29 mouse cellular contexts compared by ENCODE assay signal in the genomic region with DNA sequence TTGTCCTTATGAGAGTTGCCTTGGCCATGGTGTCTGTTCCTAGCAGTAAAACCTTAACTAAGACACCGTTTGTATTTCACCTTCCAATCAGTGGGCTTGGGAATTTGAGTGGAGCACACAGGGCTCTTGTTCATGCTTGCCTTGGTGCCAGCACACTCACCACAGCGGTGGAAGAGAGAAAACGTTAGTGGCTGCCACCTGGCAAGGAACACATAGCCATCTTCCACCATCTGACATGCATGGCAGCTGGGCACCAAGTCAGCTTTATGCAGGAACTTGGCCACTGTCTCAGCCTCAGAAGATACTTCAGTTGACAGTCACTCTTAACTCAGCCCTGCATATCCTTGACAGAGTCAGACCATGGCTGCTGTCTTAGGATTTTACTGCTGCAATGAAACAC. TPM values are rescaled to one million over a fixed set of nuclear protein-coding genes. Genes with fewer than 3 reads are reported as not detected.
DNase-seq lines count a peak whose midpoint lies in the region; ATAC-seq and TF ChIP-seq lines count a peak whose summit lies in the region.
"Had no signal": no experiment of that assay in that cellular context is flagged by ENCODE, and none has a peak within 500 bp of the region (broad histone marks: within the 10 kb centered on the region; RNA-seq: fewer than 3 reads in every experiment).

No protein-coding gene starts in this region.

- intact Hi-C loops in left cerebral cortex, postnatal 4 days (cut with DNase I), result no loop called here
- intact Hi-C loops in left cerebral cortex, postnatal 10 days (cut with DNase I), result no loop called here

- H3K4me3 ChIP-seq in cerebellum, adult 2 months (replicated peaks; ENCODE audit: insufficient read depth, low read depth, low read length), result no peak overlapping the region
- H3K4me3 ChIP-seq: embryonic facial prominence, embryonic 10.5 days; forebrain, embryonic 10.5 days; forebrain, embryonic 15.5 days; heart, embryonic 13.5 days; hindbrain, embryonic 12.5 days had no signal

- H3K4me1 ChIP-seq in cerebellum, adult 2 months (ENCODE audit: control insufficient read depth, insufficient read depth, low read length), result peaks cover 22% of the 10 kb centered on the region
- H3K4me1 ChIP-seq: embryonic facial prominence, embryonic 10.5 days; forebrain, embryonic 10.5 days; forebrain, embryonic 15.5 days; hindbrain, embryonic 12.5 days had no signal

- ATAC-seq in erythroid progenitor cell, adult 5-6 weeks (replicated peaks; ENCODE audit: low FRiP score, poor library complexity, severe bottlenecking), result no peak
- ATAC-seq: CD4-positive, CD25-positive, alpha-beta regulatory T cell, adult 4 months; forebrain, embryonic 15.5 days; hindbrain, embryonic 16.5 days; inflammation-experienced regulatory T-cells, adult 6 months had no signal

- peak; percentile 47 for DNase-seq in left cerebral cortex, postnatal 4 days
- DNase-seq in left cerebral cortex, postnatal 10 days (ENCODE audit: extremely low spot score in 1 of 2, low spot score in 2 of 2), result no peak
- DNase-seq in cerebellum, adult 2 months, result peak; percentile 45 to 52
- peak; percentile 85 to 89 for DNase-seq in cerebellum, postnatal 10 days
- no peak for DNase-seq in embryo, embryonic 11 days
- no peak for DNase-seq in frontal cortex, postnatal 10 days (ENCODE audit: low spot score in 2 of 2)
- DNase-seq: adrenal gland, postnatal 10 days; gastrocnemius, postnatal 14 days; heart, postnatal 36 days; kidney, adult 11 months; kidney, adult 9 months had no signal

- no peak for TF ChIP-seq POLR2A in cerebellum, adult 2 months (IDR thresholded peaks at IDR 0.05; ENCODE audit: borderline replicate concordance, insufficient read depth, low read length)

- no peaks in the 10 kb centered on the region for H3K27me3 ChIP-seq in cerebellum, adult 2 months (ENCODE audit: control insufficient read depth, insufficient read depth, low read length)
- H3K27me3 ChIP-seq: forebrain, embryonic 15.5 days; heart, embryonic 13.5 days; hindbrain, embryonic 12.5 days had no signal

- no peak for TF ChIP-seq CTCF in cerebellum, adult 2 months (IDR thresholded peaks at IDR 0.05; ENCODE audit: borderline replicate concordance, insufficient read depth, low read depth, low read length)

- peak overlapping the region; percentile 83; the same call in 1 of the 2 replicates for H3K27ac ChIP-seq in cerebellum, adult 2 months (ENCODE audit: insufficient read depth, low read length)
- H3K27ac ChIP-seq: embryonic facial prominence, embryonic 10.5 days; forebrain, embryonic 10.5 days; forebrain, embryonic 15.5 days; hindbrain, embryonic 12.5 days; kidney, postnatal 0 days had no signal

- WGBS in cerebellum, adult 2 months, result 11% methylated on average over 3 of the region's 3 CpGs

RNA-seq across cellular contexts. Expression of gene Cfc1, which starts 11.8 kb away (rescaled TPM):
- total RNA-seq in left cerebral cortex, postnatal 4 days (2021), result not detected
- total RNA-seq in left cerebral cortex, postnatal 10 days (2021), result not detected
- 0.21 and 0.26 TPM in 2 replicates for polyA plus RNA-seq in cerebellum, adult 2 months (2012; rRNA removed)
- not detected in 2 replicates for total RNA-seq in erythroid progenitor cell, adult 5-6 weeks (2015; ENCODE audit: low replicate concordance)
- not detected in 2 replicates for total RNA-seq in erythroid progenitor cell, adult 5-6 weeks (2017; ENCODE audit: low replicate concordance)
- total RNA-seq: adrenal gland, postnatal 10 days; adrenal gland, postnatal 4 days; gastrocnemius, adult 18-20 months; gastrocnemius, postnatal 14 days; granulocyte monocyte progenitor cell, adult 5-6 weeks; heart, adult 8-10 months; heart, postnatal 36 days had no signal
- polyA plus RNA-seq: forebrain, embryonic 10.5 days; forebrain, embryonic 15.5 days; frontal cortex, adult 2 months; G1E; heart, postnatal 0 days; hindbrain, embryonic 12.5 days had no signal

RNA-seq across cellular contexts. Expression of gene Prss39, which starts 25.4 kb away (rescaled TPM):
- total RNA-seq in left cerebral cortex, postnatal 4 days (2021), result not detected
- total RNA-seq in left cerebral cortex, postnatal 10 days (2021), result not detected
- not detected in 2 replicates for polyA plus RNA-seq in cerebellum, adult 2 months (2012; rRNA removed)
- total RNA-seq in erythroid progenitor cell, adult 5-6 weeks (2015; ENCODE audit: low replicate concordance), result not detected in 2 replicates
- not detected in 2 replicates for total RNA-seq in erythroid progenitor cell, adult 5-6 weeks (2017; ENCODE audit: low replicate concordance)
- total RNA-seq: adrenal gland, postnatal 10 days; adrenal gland, postnatal 4 days; gastrocnemius, adult 18-20 months; gastrocnemius, postnatal 14 days; heart, postnatal 36 days had no signal
- polyA plus RNA-seq: CD4-positive, CD25-positive, alpha-beta regulatory T cell, adult 4 months; embryonic facial prominence, embryonic 10.5 days; embryonic facial prominence, embryonic 14.5 days; forebrain, embryonic 10.5 days; forebrain, embryonic 15.5 days; frontal cortex, adult 2 months; G1E; heart, embryonic 13.5 days; heart, postnatal 0 days; hindbrain, embryonic 12.5 days; hindbrain, embryonic 16.5 days; inflammation-experienced regulatory T-cells, adult 6 months; kidney, postnatal 0 days had no signal

RNA-seq across cellular contexts. Expression of gene Prss40, which starts 37.1 kb away (rescaled TPM):
- not detected for total RNA-seq in left cerebral cortex, postnatal 4 days (2021)
- total RNA-seq in left cerebral cortex, postnatal 10 days (2021), result not detected
- not detected in 2 replicates for polyA plus RNA-seq in cerebellum, adult 2 months (2012; rRNA removed)
- total RNA-seq in erythroid progenitor cell, adult 5-6 weeks (2015; ENCODE audit: low replicate concordance), result not detected in 2 replicates
- total RNA-seq in erythroid progenitor cell, adult 5-6 weeks (2017; ENCODE audit: low replicate concordance), result not detected in 2 replicates
- total RNA-seq: adrenal gland, postnatal 10 days; adrenal gland, postnatal 4 days; gastrocnemius, adult 18-20 months; gastrocnemius, postnatal 14 days; granulocyte monocyte progenitor cell, adult 5-6 weeks; heart, adult 8-10 months; heart, postnatal 36 days had no signal
- polyA plus RNA-seq: CD4-positive, CD25-positive, alpha-beta regulatory T cell, adult 4 months; embryonic facial prominence, embryonic 10.5 days; embryonic facial prominence, embryonic 14.5 days; forebrain, embryonic 10.5 days; forebrain, embryonic 15.5 days; frontal cortex, adult 2 months; G1E; heart, embryonic 13.5 days; heart, postnatal 0 days; hindbrain, embryonic 12.5 days; hindbrain, embryonic 16.5 days; inflammation-experienced regulatory T-cells, adult 6 months; kidney, postnatal 0 days had no signal

RNA-seq across cellular contexts. Expression of gene Amer3, which starts 55.8 kb away (rescaled TPM):
- total RNA-seq in left cerebral cortex, postnatal 4 days (2021), result 10 to 100 TPM; 45.0 to 47.4 TPM
- total RNA-seq in left cerebral cortex, postnatal 10 days (2021), result 10 to 100 TPM; 33.8 to 34.6 TPM
- 27.4 and 30.5 TPM in 2 replicates for polyA plus RNA-seq in cerebellum, adult 2 months (2012; rRNA removed)
- total RNA-seq in erythroid progenitor cell, adult 5-6 weeks (2015; ENCODE audit: low replicate concordance), result not detected in 2 replicates
- not detected in 2 replicates for total RNA-seq in erythroid progenitor cell, adult 5-6 weeks (2017; ENCODE audit: low replicate concordance)
- total RNA-seq: gastrocnemius, adult 18-20 months; gastrocnemius, postnatal 14 days; granulocyte monocyte progenitor cell, adult 5-6 weeks; heart, adult 8-10 months; heart, postnatal 36 days had no signal
- polyA plus RNA-seq: CD4-positive, CD25-positive, alpha-beta regulatory T cell, adult 4 months; G1E; heart, embryonic 13.5 days; heart, postnatal 0 days; inflammation-experienced regulatory T-cells, adult 6 months; kidney, postnatal 0 days had no signal

Comparison
In these comparisons a context has a peak if more than half of its experiments do, and no peak if none do; other contexts are left out.
1. DNase-seq: peak in left cerebral cortex, postnatal 4 days (single experiment), cerebellum, adult 2 months (2 of 2) and cerebellum, postnatal 10 days (2 of 2); none in left cerebral cortex, postnatal 10 days (0 of 2), embryo, embryonic 11 days (single experiment) and frontal cortex, postnatal 10 days (0 of 2).